Mouse (Mus musculus) intestine, embryonic 15.5 days (tissue): ENCODE measurements around the gene Gbp3. TPM values are rescaled to one million over a fixed set of nuclear protein-coding genes. Genes with fewer than 3 reads are reported as not detected.
A peak's percentile ranks its signal among the peaks of the same experiment; 100 is the strongest.
"Not testable (repeated sequence)": the region's sequence is repeated elsewhere in the genome, so short reads cannot be mapped to it uniquely, and the experiment has no call there.

ENCODE experiments used
- ATAC-seq: fragments of 200-750 bp; cut with Nextera tagmentation; 2 replicates; pipeline ENCODE4 v1.8.0; 2017; ENCODE audit warnings: moderate TSS enrichment, moderate library complexity
- H3K27ac ChIP-seq: fragments of 300-500 bp; sonication (generic); 2 replicates; pipeline ENCODE4 v1.5.1; 2015; ENCODE audit warnings: mild to moderate bottlenecking, inconsistent platforms
- H3K27me3 ChIP-seq: fragments of 300-500 bp; sonication (generic); replicated peaks from 2 replicates; pipeline ENCODE4 v1.6.1; 2015; ENCODE audit warnings: inconsistent platforms
- H3K36me3 ChIP-seq: fragments of 300-500 bp; sonication (generic); 2 replicates; pipeline ENCODE4 v1.6.1; 2015; ENCODE audit warnings: inconsistent platforms
- H3K4me1 ChIP-seq: fragments of 300-500 bp; sonication (generic); replicated peaks from 2 replicates; pipeline ENCODE4 v1.6.1; 2015; ENCODE audit warnings: inconsistent platforms
- H3K4me2 ChIP-seq: fragments of 300-500 bp; sonication (generic); replicated peaks from 2 replicates; pipeline ENCODE4 v1.6.1; 2015; ENCODE audit warnings: mild to moderate bottlenecking, inconsistent platforms
- H3K4me3 ChIP-seq: fragments of 300-500 bp; sonication (generic); replicated peaks from 2 replicates; pipeline ENCODE4 v1.5.1; 2015; ENCODE audit warnings: inconsistent platforms
- H3K9ac ChIP-seq: fragments of 300-500 bp; sonication (generic); 2 replicates; pipeline ENCODE4 v1.6.1; 2015; ENCODE audit warnings: inconsistent platforms
- H3K9me3 ChIP-seq: fragments of 300-500 bp; sonication (generic); 2 replicates; pipeline ENCODE4 v1.6.1; 2016; ENCODE audit warnings: inconsistent platforms
- WGBS: fragments of 180-500 bp; shearing (Covaris S2); methylation state at CpG from one replicate; pipeline ENCODE4 v1.1.7; 2015; 5-methylcytosine and 5-hydroxymethylcytosine counted together
- polyA plus RNA-seq: library from polyadenylated mRNA; unstranded; fragments of >200 nt; fragmentation: Nextera tagmentation; extraction: Ambion mirVana; gene quantifications from 2 replicates; pipeline ENCODE4 v1.2.1, GENCODE M21; 2015

Gbp3 gene
- polyA plus RNA-seq = 1.8 and 2.7 TPM in 2 replicates

DNA sequence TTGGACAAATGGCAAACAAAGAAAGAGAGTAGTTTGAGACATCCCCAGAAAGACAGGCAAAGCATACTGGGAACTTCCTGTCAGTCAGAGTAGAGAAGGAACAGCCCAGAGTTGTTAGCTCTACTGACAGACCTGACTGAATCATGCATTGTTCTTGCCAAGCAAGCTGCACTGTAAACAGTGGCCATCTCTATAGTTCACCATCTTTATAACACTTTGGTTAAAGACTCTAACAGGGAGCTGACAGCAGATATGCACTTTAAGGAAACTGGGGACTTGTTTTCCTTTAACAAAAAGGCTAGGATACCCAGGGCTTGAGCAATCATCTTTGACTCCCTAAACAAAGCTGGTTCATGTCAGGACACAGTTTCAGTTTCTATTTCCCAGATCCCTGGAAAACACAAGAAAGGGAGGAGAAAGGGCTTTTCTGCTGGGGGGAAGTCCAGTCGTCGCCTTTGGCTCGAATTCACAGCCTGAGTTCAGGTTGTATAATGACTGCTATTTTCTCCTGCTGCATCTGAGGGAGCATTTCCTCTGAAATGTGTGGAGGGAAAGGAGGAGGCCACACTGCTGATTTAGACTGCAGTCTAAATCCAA lies at the start of gene Gbp3:
Gbp3 (plus strand) TSS at position 395 of the 597 bp plus-strand sequence.
- no peaks in the 10 kb centered on the region for H3K27me3 ChIP-seq
- H3K9me3 ChIP-seq = no peaks in the 10 kb centered on the region
- no peak within 1 kb of the TSS for H3K27ac ChIP-seq
- peak within 1 kb of the TSS; percentile 63 for H3K4me2 ChIP-seq
- 38% methylated on average over 3 of the region's 3 CpGs for WGBS
- peak within 1 kb of the TSS; percentile 30; the same call in 1 of the 2 replicates for H3K9ac ChIP-seq
- no peaks in the 10 kb centered on the region for H3K36me3 ChIP-seq
- H3K4me3 ChIP-seq = peak within 1 kb of the TSS; percentile 35
- ATAC-seq = 0 out of 2 replicates have a peak, but pooled peaks have one; percentile 20
- H3K4me1 ChIP-seq = no peaks in the 10 kb centered on the region

- 92% methylated on average over 3 of the region's 3 CpGs for WGBS
- H3K4me3 ChIP-seq = no peak overlapping the region
- no peaks in the 10 kb centered on the region for H3K9me3 ChIP-seq
- no peak overlapping the region for H3K4me2 ChIP-seq
- H3K27ac ChIP-seq = no peak overlapping the region
- H3K4me1 ChIP-seq = no peaks in the 10 kb centered on the region
- ATAC-seq = no peak
- no peaks in the 10 kb centered on the region for H3K27me3 ChIP-seq
- no peaks in the 10 kb centered on the region for H3K36me3 ChIP-seq
- H3K9ac ChIP-seq = no peak overlapping the region
Observed at GRCm38 (mm10) chr3:142528116-142528515, 31.7 kb upstream of the Gbp3 start.

DNA sequence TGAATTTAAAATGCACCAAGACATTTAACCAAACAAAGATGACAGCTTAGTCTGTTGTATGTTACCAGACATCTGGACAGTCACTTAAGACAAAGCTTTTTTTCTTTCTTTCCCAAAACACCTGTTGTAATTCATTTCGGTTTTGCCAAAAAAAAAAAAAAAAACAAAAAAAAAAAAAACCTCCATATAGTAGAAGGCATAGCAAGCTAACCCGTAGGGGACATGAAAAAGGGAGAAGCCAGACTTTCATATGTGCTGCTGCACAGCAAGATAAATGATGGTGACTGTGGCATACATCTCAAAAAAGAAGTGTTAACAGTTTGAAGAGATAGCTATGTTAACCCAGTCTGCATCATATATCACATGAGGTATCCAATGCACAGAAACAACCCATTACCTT lies 30.2 kb upstream of the Gbp3 start:
- Histone ChIP-seq H3K4me1 (no peaks in the 10 kb centered on the region), H3K4me3 (peak overlapping the region; percentile 64), H3K27ac (no peak overlapping the region), H3K9me3 (no peaks in the 10 kb centered on the region), H3K4me2 (peak overlapping the region; percentile 94), H3K36me3 (no peaks in the 10 kb centered on the region), H3K9ac (no peak overlapping the region), H3K27me3 (no peaks in the 10 kb centered on the region)
- ATAC-seq = peak; percentile 13; the same call in 1 of the 2 replicates
- 32% methylated on average over 2 of the region's 2 CpGs for WGBS

- H3K9ac ChIP-seq = peak within 1 kb of the TSS; percentile 61
- no peaks in the 10 kb centered on the region for H3K4me1 ChIP-seq
- 1% methylated on average over 30 of the region's 30 CpGs for WGBS
- peak within 1 kb of the TSS; percentile 42; the same call in 1 of the 2 replicates for H3K27ac ChIP-seq
- no peaks in the 10 kb centered on the region for H3K36me3 ChIP-seq
- no peaks in the 10 kb centered on the region for H3K27me3 ChIP-seq
- H3K4me3 ChIP-seq = peak within 1 kb of the TSS; percentile 64
- peak within 1 kb of the TSS; percentile 94 for H3K4me2 ChIP-seq
- no peaks in the 10 kb centered on the region for H3K9me3 ChIP-seq
- peak; percentile 93 for ATAC-seq
Observed at GRCm38 (mm10) chr3:142530087-142530953, 29.5 kb upstream of the Gbp3 start, which contains the start of gene Gbp7. Gbp7 (plus strand) TSS chr3:142530342.

DNA sequence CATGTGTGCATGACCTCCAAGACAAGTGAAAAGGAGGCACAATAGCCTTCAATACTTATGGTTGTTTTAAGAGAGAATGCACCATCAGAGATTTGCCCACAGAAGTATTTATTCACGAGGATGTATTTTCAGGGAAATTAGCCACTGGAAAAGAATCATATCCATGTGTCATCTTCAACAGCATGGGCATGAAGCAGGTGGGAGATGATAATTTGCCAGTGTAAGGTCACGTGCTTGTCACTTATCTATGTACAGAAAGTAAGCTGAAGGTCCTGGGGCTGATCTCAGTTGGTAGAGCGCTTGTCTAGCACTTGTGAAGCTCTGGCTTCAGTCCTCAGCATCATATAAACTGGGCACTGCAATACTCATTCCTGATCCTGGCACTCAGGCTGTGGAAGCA lies 28.2 kb upstream of the Gbp3 start:
- H3K9me3 ChIP-seq = no peaks in the 10 kb centered on the region
- H3K27ac ChIP-seq = no peak overlapping the region
- H3K4me3 ChIP-seq = no peak overlapping the region
- 92% methylated on average over 3 of the region's 3 CpGs for WGBS
- H3K9ac ChIP-seq = no peak overlapping the region
- no peaks in the 10 kb centered on the region for H3K27me3 ChIP-seq
- no peak for ATAC-seq
- no peak overlapping the region for H3K4me2 ChIP-seq
- no peaks in the 10 kb centered on the region for H3K36me3 ChIP-seq
- no peaks in the 10 kb centered on the region for H3K4me1 ChIP-seq

- Histone ChIP-seq H3K36me3 (no peaks in the 10 kb centered on the region), H3K4me3 (no peak overlapping the region), H3K27me3 (no peaks in the 10 kb centered on the region), H3K4me2 (no peak overlapping the region), H3K9ac (no peak overlapping the region), H3K9me3 (no peaks in the 10 kb centered on the region), H3K4me1 (no peaks in the 10 kb centered on the region), H3K27ac (no peak overlapping the region)
- no peak for ATAC-seq
- WGBS = 97% methylated on average over 3 of the region's 3 CpGs
Observed at GRCm38 (mm10) chr3:142533185-142533584, 26.6 kb upstream of the Gbp3 start.

DNA sequence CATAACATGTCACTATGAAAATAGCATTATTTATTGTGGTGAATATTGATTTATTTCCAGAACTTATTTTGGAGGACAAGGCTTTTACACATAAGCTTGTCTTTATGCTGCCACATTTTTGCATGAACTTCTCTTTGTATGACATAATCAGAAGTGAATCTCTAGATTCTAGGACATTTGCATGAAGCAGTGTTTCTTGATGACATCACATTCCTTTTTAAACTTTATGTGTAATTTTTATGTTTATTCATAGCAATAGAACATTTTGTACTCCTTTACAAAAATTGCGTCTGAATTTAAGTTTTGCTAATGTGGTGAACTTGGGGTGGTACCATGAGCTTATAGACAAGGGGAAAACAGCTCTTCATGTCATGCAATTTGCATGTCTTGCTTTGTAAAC lies 24.2 kb upstream of the Gbp3 start:
- Histone ChIP-seq H3K9me3 (no peaks in the 10 kb centered on the region), H3K36me3 (no peaks in the 10 kb centered on the region), H3K4me2 (no peak overlapping the region), H3K27ac (no peak overlapping the region), H3K4me1 (no peaks in the 10 kb centered on the region), H3K9ac (no peak overlapping the region), H3K4me3 (no peak overlapping the region), H3K27me3 (no peaks in the 10 kb centered on the region)
- WGBS = 81% methylated on average over 1 of the region's 1 CpGs
- ATAC-seq = no peak

DNA sequence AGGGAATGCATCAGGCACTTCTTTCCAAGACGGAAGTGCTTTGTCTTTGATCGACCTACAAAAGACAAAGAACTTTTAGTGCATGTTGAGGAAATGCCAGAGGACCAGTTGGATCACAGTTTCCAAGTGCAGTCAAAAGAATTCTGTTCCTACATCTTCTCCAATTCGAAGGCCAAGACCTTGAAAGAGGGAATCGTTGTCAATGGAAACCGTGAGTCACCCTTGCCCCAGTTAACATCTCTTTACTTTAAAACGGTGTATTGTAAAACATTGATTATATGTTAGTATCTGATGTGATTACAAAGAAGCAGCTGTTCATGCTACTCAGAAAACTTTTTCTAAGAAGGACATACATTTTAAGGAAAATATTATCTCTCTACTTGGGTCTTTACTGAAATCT lies 18.4 kb upstream of the Gbp3 start:
- Histone ChIP-seq H3K27ac (no peak overlapping the region), H3K4me3 (no peak overlapping the region), H3K36me3 (no peaks in the 10 kb centered on the region), H3K4me1 (no peaks in the 10 kb centered on the region), H3K4me2 (no peak overlapping the region), H3K9me3 (no peaks in the 10 kb centered on the region), H3K27me3 (no peaks in the 10 kb centered on the region), H3K9ac (no peak overlapping the region)
- no peak for ATAC-seq
- 84% methylated on average over 6 of the region's 6 CpGs for WGBS

DNA sequence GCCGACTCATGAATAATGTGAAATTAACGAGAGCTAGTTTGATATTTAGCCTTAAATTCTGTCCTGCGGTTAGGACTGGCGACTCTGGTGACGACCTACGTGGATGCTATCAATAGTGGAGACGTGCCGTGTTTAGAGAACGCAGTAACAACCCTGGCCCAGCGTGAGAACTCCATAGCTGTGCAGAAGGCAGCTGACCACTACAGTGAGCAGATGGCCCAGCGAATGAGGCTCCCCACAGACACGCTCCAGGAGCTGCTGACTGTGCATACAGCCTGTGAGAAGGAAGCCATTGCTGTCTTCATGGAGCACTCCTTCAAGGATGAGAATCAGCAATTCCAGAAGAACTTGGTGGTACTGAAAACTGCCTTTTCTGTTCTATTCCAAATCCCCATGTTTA lies 17.1 kb upstream of the Gbp3 start:
- 88% methylated on average over 12 of the region's 12 CpGs for WGBS
- not testable (repeated sequence) for H3K36me3 ChIP-seq, H3K4me1 ChIP-seq, H3K9me3 ChIP-seq, H3K27ac ChIP-seq, H3K4me2 ChIP-seq, H3K4me3 ChIP-seq, H3K9ac ChIP-seq, H3K27me3 ChIP-seq, ATAC-seq

- no peak overlapping the region for H3K9ac ChIP-seq
- H3K4me1 ChIP-seq = no peaks in the 10 kb centered on the region
- H3K9me3 ChIP-seq = no peaks in the 10 kb centered on the region
- H3K4me2 ChIP-seq = no peak overlapping the region
- ATAC-seq = no peak
- H3K27ac ChIP-seq = no peak overlapping the region
- H3K27me3 ChIP-seq = no peaks in the 10 kb centered on the region
- 83% methylated on average over 3 of the region's 3 CpGs for WGBS
- no peak overlapping the region for H3K4me3 ChIP-seq
- H3K36me3 ChIP-seq = no peaks in the 10 kb centered on the region
Observed at GRCm38 (mm10) chr3:142546690-142547089, 13.1 kb upstream of the Gbp3 start.

- Histone ChIP-seq H3K9ac (no peak overlapping the region), H3K4me2 (no peak overlapping the region), H3K36me3 (no peaks in the 10 kb centered on the region), H3K27me3 (no peaks in the 10 kb centered on the region), H3K27ac (no peak overlapping the region), H3K9me3 (no peaks in the 10 kb centered on the region), H3K4me1 (no peaks in the 10 kb centered on the region), H3K4me3 (no peak overlapping the region)
- 91% methylated on average over 3 of the region's 3 CpGs for WGBS
- ATAC-seq = no peak
Observed at GRCm38 (mm10) chr3:142550052-142550676, 9.7 kb upstream of the Gbp3 start.

- no peaks in the 10 kb centered on the region for H3K27me3 ChIP-seq
- H3K4me3 ChIP-seq = no peak overlapping the region
- H3K36me3 ChIP-seq = no peaks in the 10 kb centered on the region
- H3K4me2 ChIP-seq = no peak overlapping the region
- no peak overlapping the region for H3K9ac ChIP-seq
- ATAC-seq = no peak
- H3K27ac ChIP-seq = no peak overlapping the region
- H3K4me1 ChIP-seq = no peaks in the 10 kb centered on the region
- H3K9me3 ChIP-seq = no peaks in the 10 kb centered on the region
- 74% methylated on average over 1 of the region's 1 CpGs for WGBS
Observed at GRCm38 (mm10) chr3:142554601-142555000, 5.2 kb upstream of the Gbp3 start.
